Mouse (Mus musculus): ENCODE results near the gene Tepsin.

Tepsin gene

DNA sequence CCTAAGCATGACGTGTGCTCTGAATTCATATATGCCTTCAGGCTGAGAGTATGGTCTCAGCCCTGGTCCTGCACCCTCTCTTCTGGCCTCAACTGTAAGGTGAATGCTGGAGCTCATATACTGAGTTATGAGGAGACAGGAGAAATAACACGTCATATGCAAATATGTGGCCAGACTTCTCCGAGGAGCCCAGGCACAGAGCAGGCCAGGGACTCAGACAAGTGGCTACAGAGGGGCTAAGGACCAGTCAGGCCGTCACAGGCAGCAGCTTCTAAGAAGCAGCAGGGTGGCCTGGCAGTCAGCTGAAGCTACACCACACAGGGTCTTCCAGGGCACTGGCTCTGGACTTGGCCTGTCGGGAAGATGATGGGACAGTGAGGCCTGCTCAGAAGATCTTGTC is 35.2 kb downstream of the Tepsin start:
- peak in 1 of 2 experiments; percentile 5 for DNase-seq

GRCm38 (mm10) chr11:120060634-120061033 is 37.9 kb downstream of the Tepsin start:
- DNase-seq = peak in 1 of 2 experiments; percentile 49

DNA sequence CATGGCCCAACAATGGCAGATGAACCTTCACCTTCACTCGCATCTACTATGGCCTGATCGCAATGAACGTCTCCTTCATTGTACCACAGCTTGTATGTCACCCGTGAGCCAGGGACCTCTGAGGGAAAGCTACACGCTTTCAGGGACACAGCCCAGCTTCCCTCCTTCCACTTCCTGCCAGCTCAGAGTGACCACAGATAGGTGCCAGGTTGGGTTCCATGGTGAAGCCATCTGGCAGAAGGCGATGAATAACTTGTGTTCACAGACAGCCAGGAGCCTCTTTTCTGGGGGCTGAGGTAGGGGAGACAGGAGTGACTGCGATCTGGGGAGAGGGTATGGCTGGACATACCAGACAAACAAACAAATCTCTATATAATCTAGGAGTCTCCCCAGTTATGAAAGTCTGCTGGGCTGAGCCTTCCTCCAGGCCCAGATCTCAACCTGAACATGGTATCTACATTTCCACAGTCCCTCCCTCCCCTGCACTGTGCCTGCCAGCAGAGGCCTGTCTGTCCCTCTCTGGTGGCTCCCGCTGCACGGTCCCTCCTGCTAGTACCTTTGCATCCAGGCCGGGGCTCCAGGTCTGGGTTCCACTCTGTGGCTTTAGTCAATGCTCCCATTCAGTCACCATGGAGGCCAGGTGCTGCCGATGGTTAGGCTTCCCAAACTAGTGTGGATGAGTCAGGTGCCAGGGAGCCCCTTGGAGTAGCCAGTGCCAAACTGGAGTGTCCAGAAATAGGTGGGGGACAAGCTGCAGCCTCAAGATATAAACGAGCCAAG is 42.4 kb downstream of the Tepsin start:
- DNase-seq = peak; percentile 66 to 68

DNA sequence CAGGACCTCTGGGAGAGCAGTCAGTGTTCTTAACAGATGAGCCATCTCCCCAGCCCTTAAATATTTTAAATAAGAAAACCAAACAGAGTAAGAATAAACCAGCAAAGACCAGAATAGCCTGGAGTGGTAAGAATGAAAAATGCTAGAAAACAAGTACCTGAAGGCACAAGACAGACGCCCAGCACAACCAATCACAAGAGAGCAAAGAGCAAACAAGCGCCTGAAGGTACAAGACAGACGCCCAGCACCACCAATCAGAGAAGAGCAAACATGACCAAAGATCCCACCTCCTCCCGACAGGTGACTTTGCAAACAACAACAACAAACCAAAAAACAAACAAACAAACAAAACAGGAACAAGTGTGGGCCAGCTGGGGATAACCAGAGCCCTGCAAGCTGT is 44.7 kb downstream of the Tepsin start:
- DNase-seq = peak in 1 of 2 experiments; percentile 9

- peak; percentile 7 to 26 for DNase-seq
Measured at GRCm38 (mm10) chr11:120052274-120052673, 46.3 kb downstream of the Tepsin start.

GRCm38 (mm10) chr11:120051124-120051811 is 47.3 kb downstream of the Tepsin start:
- peak; percentile 64 to 70 for DNase-seq

GRCm38 (mm10) chr11:120049067-120049466 is 49.5 kb downstream of the Tepsin start:
- DNase-seq = no peak

- peak; percentile 78 to 88 for DNase-seq
Measured at GRCm38 (mm10) chr11:120048252-120048556, 50.3 kb downstream of the Tepsin start.

DNA sequence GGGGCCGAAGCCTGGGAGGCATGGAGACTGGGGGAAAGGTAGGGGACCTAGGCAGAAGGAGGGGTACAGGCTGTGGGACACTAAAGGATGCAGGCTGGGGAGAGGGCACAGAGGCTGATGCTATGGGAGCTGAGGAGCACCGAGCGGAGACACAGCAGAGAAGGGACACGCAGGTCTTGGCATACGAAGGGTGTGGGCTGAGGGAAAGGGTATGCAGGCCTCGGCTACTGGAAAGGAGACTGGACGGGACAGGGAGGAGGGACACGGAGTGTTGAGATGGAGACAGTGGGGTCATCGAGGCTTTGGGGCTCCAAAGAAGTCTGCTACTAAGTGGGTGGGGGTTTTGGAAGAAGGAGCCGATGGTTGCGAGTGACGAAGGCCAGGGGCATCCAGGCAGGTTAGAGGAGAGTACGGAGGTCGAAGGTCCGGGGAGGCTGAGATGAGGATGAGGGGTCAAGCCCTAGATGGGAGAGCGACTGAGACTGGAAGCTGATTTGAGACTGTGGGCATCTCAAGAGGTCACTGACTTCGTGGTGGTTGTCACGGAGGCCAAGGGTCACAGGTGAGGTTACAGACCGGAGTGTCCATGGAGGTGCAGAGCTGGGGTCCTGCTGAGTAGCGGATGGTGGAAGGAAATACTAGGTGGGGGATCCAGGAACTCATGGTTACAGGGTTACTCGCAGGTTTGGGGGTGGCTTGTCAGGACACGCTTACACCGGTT is 50.8 kb downstream of the Tepsin start:
- peak; percentile 66 to 72 for DNase-seq

- peak; percentile 77 to 82 for DNase-seq
Measured at GRCm38 (mm10) chr11:120046553-120047191, 51.9 kb downstream of the Tepsin start, which contains the start of gene Aatk. TSS of gene Aatk (minus strand) at chr11:120047167.

- peak; percentile 73 to 80 for DNase-seq
Measured at GRCm38 (mm10) chr11:120045839-120046552, 52.5 kb downstream of the Tepsin start.

- DNase-seq = peak in 1 of 2 experiments; percentile 59
Measured at GRCm38 (mm10) chr11:120045341-120045740, 53.2 kb downstream of the Tepsin start.

GRCm38 (mm10) chr11:120042141-120042838 is 56.2 kb downstream of the Tepsin start:
- DNase-seq = peak in 1 of 2 experiments; percentile 63

DNA sequence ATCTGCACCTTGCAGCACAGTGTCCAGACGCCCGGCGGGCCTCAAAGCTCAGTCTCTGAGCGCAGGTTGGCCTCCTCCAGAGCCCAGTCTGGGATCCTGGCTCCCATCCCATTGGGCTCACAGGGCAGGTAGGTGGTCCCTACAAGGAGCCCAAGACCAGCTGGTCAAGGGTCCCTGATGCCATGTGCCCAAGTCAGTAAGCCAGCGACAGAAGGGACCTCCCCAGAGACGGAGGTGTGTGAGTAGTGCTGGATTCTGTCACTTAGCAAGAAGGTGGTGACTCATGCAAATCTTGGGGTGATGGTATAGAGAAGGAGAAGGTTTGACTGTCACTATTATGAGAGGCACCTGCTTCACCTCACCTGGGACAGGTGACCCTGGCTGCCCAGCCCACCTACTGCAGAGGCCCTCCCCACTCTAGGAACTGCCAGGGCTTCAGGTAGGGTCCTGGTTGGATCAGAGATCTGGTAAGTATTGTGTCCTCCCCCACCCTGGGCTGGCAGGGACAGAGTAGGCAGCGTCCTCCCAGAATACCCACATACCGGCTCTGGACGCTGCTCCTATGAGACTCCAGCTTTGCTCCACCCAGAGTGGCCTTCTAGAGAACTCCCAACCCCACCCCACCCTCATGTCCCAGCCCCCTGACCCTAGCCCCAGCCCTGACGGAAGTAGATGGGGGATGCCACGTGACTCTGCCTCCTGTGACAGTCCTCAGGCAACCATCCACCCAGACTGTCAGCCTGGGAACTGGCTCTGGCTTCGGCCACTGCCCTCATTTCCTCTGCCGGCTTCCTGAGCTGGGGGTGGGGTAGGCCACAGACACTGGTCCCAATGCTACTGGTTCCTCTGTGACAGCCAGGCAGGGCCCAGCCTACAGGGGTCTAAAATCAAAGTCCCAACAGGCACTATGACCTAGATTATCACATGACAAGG is 57.1 kb downstream of the Tepsin start:
- DNase-seq = peak; percentile 78 to 82
